Mouse (Mus musculus) liver, postnatal 0 days (tissue): Measurements from ENCODE around the gene Aqp2. TPM values are rescaled to one million over a fixed set of nuclear protein-coding genes. Genes with fewer than 3 reads are reported as not detected.

Experiments used
- ATAC-seq: fragments of 200-750 bp; cut with Nextera tagmentation; 2 replicates; pipeline ENCODE4 v1.8.0; 2017; ENCODE audit warnings: mild to moderate bottlenecking, moderate library complexity
- DNase-seq: peaks from one replicate; pipeline ENCODE4 v3.0.0-alpha.2; 2016
- H3K27ac ChIP-seq: fragments of 300-500 bp; sonication (generic); 2 replicates; pipeline ENCODE4 v1.5.1; 2014; ENCODE audit warnings: antibody characterized with exemption, moderate library complexity, mild to moderate bottlenecking, low read depth
- H3K27me3 ChIP-seq: fragments of 300-500 bp; sonication (generic); 2 replicates; pipeline ENCODE4 v1.6.1; 2014; ENCODE audit warnings: low read length, control low read depth, mixed read lengths; ENCODE audit not compliant: insufficient read depth
- H3K36me3 ChIP-seq: fragments of 300-500 bp; sonication (generic); replicated peaks from 2 replicates; pipeline ENCODE4 v1.6.1; 2014; ENCODE audit warnings: mild to moderate bottlenecking, control low read depth, low read length, moderate library complexity, mixed read lengths; ENCODE audit not compliant: insufficient read depth
- H3K4me1 ChIP-seq: fragments of 300-500 bp; sonication (generic); 2 replicates; pipeline ENCODE4 v1.6.1; 2014; ENCODE audit warnings: antibody characterized with exemption, mild to moderate bottlenecking, control low read depth; ENCODE audit not compliant: insufficient read depth
- H3K4me2 ChIP-seq: fragments of 300-500 bp; sonication (generic); 2 replicates; pipeline ENCODE4 v1.6.1; 2014; ENCODE audit warnings: low read depth, mild to moderate bottlenecking, low read length, moderate library complexity, mixed read lengths
- H3K4me3 ChIP-seq: fragments of 300-500 bp; sonication (generic); 2 replicates; pipeline ENCODE4 v1.5.1; 2014; ENCODE audit warnings: low read depth, low read length
- H3K9ac ChIP-seq: fragments of 300-500 bp; sonication (generic); replicated peaks from 2 replicates; pipeline ENCODE4 v1.6.1; 2014; ENCODE audit warnings: mild to moderate bottlenecking, moderate library complexity
- H3K9me3 ChIP-seq: fragments of 300-500 bp; sonication (generic); 2 replicates; pipeline ENCODE4 v1.6.1; 2016; ENCODE audit warnings: mild to moderate bottlenecking, control low read depth, low read length, mixed read lengths
- CTCF ChIP-seq: sonication (generic); IDR thresholded peaks from 2 replicates; pipeline ENCODE4 v1.5.1; 2016; ENCODE audit warnings: antibody characterized with exemption, low read depth
- EP300 ChIP-seq: IDR thresholded peaks from 2 replicates; pipeline ENCODE4 v1.6.1; 2016; ENCODE audit warnings: antibody characterized with exemption, low read depth, mild to moderate bottlenecking
- WGBS: fragments of 180-500 bp; shearing (Covaris S2); extraction: QIAGEN DNeasy Blood & Tissue Kit; methylation state at CpG from one replicate; pipeline ENCODE4 v1.1.7; 2014; ENCODE audit not compliant: insufficient replicate concordance; 5-methylcytosine and 5-hydroxymethylcytosine counted together
- polyA plus RNA-seq: library from polyadenylated mRNA; unstranded; fragments of >200 nt; fragmentation: Nextera tagmentation; extraction: Ambion mirVana; gene quantifications from 2 replicates; pipeline ENCODE4 v1.2.1, GENCODE M21; 2015

Aqp2 gene
- polyA plus RNA-seq, 1 experiment from 2014 or later: not detected

DNA sequence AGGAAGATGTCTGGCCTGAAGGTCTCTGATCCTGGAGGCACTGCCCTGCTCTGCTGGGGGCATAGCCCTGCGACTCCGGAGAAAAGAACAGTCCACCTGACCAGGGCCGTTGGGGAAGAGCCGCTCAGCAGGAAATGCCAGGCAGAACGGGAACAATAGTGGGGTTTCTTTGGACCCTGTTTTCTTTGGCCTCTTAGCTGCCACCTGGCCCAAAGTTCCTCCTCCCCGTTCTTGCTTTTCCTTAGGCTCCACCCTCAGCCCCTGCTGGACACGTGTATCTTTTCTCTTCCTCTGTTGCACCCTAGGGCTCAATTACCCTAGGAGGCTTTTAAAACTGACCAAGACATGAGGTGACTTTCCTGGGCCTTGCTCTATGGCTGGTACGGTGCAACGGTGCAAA lies 10.4 kb downstream of the Aqp2 start:
- Histone ChIP-seq H3K27ac (no peak overlapping the region), H3K9me3 (no peaks in the 10 kb centered on the region), H3K27me3 (peaks cover 90% of the 10 kb centered on the region), H3K4me2 (no peak overlapping the region), H3K9ac (no peak overlapping the region), H3K36me3 (no peaks in the 10 kb centered on the region), H3K4me1 (peaks cover 12% of the 10 kb centered on the region), H3K4me3 (no peak overlapping the region)
- TF ChIP-seq EP300 (no peak), CTCF (no peak)
- ATAC-seq (no peak), DNase-seq (no peak)
- WGBS: 4% methylated on average over 9 of the region's 9 CpGs

DNA sequence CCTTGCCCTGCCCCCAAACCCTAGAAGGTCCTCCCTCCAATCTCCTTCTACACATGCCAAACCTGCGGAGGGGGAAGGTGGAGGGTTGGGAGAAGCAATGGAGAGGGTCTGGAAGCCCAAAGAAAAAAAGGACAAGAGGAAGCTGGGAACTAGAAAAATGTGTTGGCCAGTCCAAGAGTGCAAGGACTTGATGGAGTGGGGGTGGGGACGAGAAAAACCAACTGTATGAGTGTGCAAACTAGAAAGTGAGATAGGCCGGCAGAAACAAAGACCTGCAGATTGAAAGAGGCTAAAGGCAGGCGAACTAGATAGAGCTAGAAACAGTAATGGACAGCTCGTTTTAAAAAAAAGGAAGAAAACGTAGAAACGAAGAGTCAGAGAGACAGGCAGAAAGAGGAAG lies 10.8 kb downstream of the Aqp2 start:
- no peak overlapping the region for H3K4me2 ChIP-seq
- ATAC-seq: no peak
- H3K9me3 ChIP-seq: no peaks in the 10 kb centered on the region
- peaks cover 8% of the 10 kb centered on the region for H3K4me1 ChIP-seq
- H3K27ac ChIP-seq: no peak overlapping the region
- peaks cover 90% of the 10 kb centered on the region for H3K27me3 ChIP-seq
- H3K4me3 ChIP-seq: no peak overlapping the region
- no peaks in the 10 kb centered on the region for H3K36me3 ChIP-seq
- no peak overlapping the region for H3K9ac ChIP-seq
- DNase-seq: no peak
- no peak for TF ChIP-seq EP300
- no peak for TF ChIP-seq CTCF
- WGBS: 20% methylated on average over 7 of the region's 7 CpGs

DNA sequence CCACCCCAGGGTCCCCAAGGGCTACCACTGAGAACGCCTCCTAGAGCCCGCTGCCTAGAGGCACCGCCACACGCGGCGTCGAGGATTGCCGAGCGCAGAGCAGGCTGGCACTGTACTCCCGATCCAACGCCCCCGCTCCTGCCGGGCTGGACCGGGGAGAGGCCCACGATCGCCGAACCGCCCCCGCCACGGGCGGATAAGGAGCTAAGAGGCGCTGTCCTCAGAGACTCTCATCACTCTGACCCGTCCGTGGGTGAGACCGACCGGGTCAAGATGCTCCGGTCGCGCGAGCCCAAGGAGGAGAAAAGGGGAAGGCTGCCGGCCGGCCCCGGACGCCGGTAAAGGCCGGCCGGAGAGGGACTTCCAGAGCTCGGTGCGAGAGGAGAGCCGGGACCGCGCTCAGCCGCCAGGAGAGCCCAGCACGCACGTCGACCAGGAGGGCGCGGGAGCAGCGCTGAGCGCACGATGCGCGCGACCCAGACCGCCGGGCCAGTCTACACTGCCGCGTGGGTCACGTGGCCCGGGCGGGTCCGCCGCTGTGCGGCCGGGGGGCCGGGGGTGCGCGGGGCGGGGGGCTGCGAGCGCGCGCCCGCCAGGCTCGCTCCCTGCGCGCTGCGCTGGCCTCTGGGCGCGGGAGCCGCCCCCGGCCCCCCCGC lies 11.7 kb downstream of the Aqp2 start, which contains the start of gene Aqp5:
TSS of gene Aqp5 (plus strand) at position 354 of the 656 bp plus-strand sequence.
- Histone ChIP-seq H3K36me3 (no peaks in the 10 kb centered on the region), H3K9ac (no peak within 1 kb of the TSS), H3K4me2 (peak within 1 kb of the TSS; percentile 53), H3K27ac (no peak within 1 kb of the TSS), H3K4me3 (peak within 1 kb of the TSS; percentile 17; the same call in 1 of the 2 replicates), H3K4me1 (peaks cover 4% of the 10 kb centered on the region; the same call in 1 of the 2 replicates), H3K9me3 (no peaks in the 10 kb centered on the region), H3K27me3 (peaks cover 90% of the 10 kb centered on the region)
- ATAC-seq: no peak
- WGBS: 7% methylated on average over 48 of the region's 83 CpGs
- DNase-seq: no peak
- TF ChIP-seq CTCF (no peak), EP300 (no peak)

DNA sequence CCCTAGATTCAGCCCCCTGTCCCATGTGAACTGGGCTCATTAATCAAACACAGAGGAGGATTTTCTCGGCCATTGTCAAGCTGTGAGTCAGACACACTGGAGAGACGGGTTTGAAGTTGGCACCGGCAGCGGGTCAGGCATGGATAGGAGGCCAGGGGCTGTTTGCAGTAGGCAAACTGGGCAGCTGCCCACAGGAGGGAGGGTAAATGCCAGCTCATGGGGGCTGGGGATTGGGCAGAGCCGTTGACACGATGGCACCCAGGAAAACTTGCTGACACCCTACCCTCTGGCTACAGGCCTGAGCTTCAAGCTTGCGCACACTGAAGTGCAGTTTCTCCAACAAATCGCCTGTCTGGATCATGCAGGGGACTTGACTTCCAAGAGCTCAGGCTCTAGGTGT lies 13.3 kb downstream of the Aqp2 start:
- no peaks in the 10 kb centered on the region for H3K9me3 ChIP-seq
- H3K4me2 ChIP-seq: no peak overlapping the region
- no peak for TF ChIP-seq EP300
- no peak for TF ChIP-seq CTCF
- no peak overlapping the region for H3K4me3 ChIP-seq
- H3K27me3 ChIP-seq: peaks cover 83% of the 10 kb centered on the region
- H3K27ac ChIP-seq: no peak overlapping the region
- H3K36me3 ChIP-seq: no peaks in the 10 kb centered on the region
- no peak for ATAC-seq
- DNase-seq: no peak
- no peak overlapping the region for H3K9ac ChIP-seq
- WGBS: 66% methylated on average over 8 of the region's 8 CpGs
- H3K4me1 ChIP-seq: peaks cover 4% of the 10 kb centered on the region; the same call in 1 of the 2 replicates

DNA sequence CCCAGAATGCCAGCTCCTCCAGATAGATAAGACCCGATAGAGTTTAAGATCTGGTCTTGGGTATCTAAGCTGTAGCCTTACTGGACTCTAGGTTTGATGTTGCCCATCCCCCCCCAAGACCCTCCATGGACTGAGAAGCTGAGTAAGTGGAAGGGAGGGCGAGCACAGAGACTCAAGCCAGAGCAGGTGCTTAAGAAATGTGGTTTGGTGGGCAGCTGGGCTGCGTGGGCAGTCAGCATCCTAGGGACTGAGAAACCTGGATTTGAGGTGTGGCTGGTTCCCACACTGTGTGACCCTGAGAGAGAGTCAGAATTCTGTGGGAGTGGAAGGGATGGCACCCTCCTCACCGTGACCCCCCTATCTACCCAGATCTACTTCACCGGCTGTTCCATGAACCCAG lies 14.0 kb downstream of the Aqp2 start:
- Histone ChIP-seq H3K4me3 (no peak overlapping the region), H3K27ac (no peak overlapping the region), H3K9ac (no peak overlapping the region), H3K9me3 (no peaks in the 10 kb centered on the region), H3K36me3 (no peaks in the 10 kb centered on the region), H3K27me3 (peaks cover 83% of the 10 kb centered on the region), H3K4me2 (no peak overlapping the region), H3K4me1 (peaks cover 4% of the 10 kb centered on the region; the same call in 1 of the 2 replicates)
- TF ChIP-seq CTCF (no peak), EP300 (no peak)
- DNase-seq (no peak), ATAC-seq (no peak)
- WGBS: 78% methylated on average over 5 of the region's 5 CpGs

DNA sequence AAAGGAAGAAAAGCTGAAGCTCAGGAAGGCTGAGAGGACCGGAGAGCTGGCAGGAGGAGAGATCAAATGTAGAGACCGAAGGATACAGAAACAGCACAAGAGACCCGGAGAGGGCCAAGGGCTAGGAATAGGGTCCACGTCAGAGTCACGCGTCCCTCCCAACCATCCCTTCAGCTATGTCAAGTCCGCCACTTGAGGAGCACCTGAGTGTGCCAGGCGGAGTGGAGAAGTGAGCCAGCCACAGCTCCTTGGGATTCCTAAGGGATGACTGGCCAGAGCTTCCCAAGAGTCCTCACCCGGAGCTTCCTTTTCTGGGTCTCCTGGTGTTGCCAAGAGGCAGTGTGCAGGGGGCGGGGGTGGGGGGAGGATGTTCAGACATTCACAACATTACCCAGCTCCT lies 16.1 kb downstream of the Aqp2 start:
- ATAC-seq: no peak
- TF ChIP-seq CTCF: no peak
- TF ChIP-seq EP300: no peak
- H3K27me3 ChIP-seq: peaks cover 73% of the 10 kb centered on the region

More for the DNA sequence above, 16.1 kb downstream of the Aqp2 start:
- H3K4me3 ChIP-seq: no peak overlapping the region
- no peaks in the 10 kb centered on the region for H3K9me3 ChIP-seq
- DNase-seq: no peak
- H3K4me1 ChIP-seq: peaks cover 4% of the 10 kb centered on the region; the same call in 1 of the 2 replicates
- no peak overlapping the region for H3K9ac ChIP-seq
- no peaks in the 10 kb centered on the region for H3K36me3 ChIP-seq
- no peak overlapping the region for H3K27ac ChIP-seq
- H3K4me2 ChIP-seq: no peak overlapping the region
- WGBS: 72% methylated on average over 10 of the region's 10 CpGs
